Comparison of ENCODE assay signal across 10 mouse cellular contexts in genomic region chr19:10947219-10947618, GRCm38 (mm10). TPM values are rescaled to one million over a fixed set of nuclear protein-coding genes. Genes with fewer than 3 reads are reported as not detected.
DNase-seq lines count a peak whose midpoint lies in the region; ATAC-seq and TF ChIP-seq lines count a peak whose summit lies in the region.
"Had no signal": no experiment of that assay in that cellular context is flagged by ENCODE, and none has a peak within 500 bp of the region (broad histone marks: within the 10 kb centered on the region; RNA-seq: fewer than 3 reads in every experiment).

No protein-coding gene starts in this region.

- H3K9ac ChIP-seq in CH12.LX (ENCODE audit: insufficient read depth, low read depth) = peak overlapping the region; percentile 54

- peaks cover 31% of the 10 kb centered on the region for H3K79me2 ChIP-seq in CH12.LX (replicated peaks; ENCODE audit: control insufficient read depth, extremely low read depth, insufficient read depth, poor library complexity, severe bottlenecking)

- ATAC-seq in megakaryocyte, adult 5-6 weeks (ENCODE audit: poor library complexity, severe bottlenecking) = peak; percentile 51

- TF ChIP-seq RAD21 in CH12.LX (IDR thresholded peaks at IDR 0.05; ENCODE audit: low read depth, low read length) = no peak

- in situ Hi-C loops in CH12.LX (cut with MboI; ENCODE audit: low pct_ligation_motif_present, low pct_unique_long_range_greater_than_20kb, low sequenced_read_pairs) = no loop called here

- intact Hi-C loops in gastrocnemius, adult 2 months (cut with DNase I) = no loop called here

- H3K9me3 ChIP-seq in CH12.LX (replicated peaks; ENCODE audit: low read length) = no peaks in the 10 kb centered on the region
- no peaks in the 10 kb centered on the region for H3K9me3 ChIP-seq in hindbrain, embryonic 10.5 days

- TF ChIP-seq POLR2A in CH12.LX (IDR thresholded peaks at IDR 0.05; ENCODE audit: low read depth, low read length) = no peak

- dilution Hi-C loops in CH12.LX (cut with MboI; ENCODE audit: extremely low pct_ligation_motif_present, extremely low pct_unique_long_range_greater_than_20kb, low sequenced_read_pairs) = no loop called here

- H3K4me1 ChIP-seq in CH12.LX (ENCODE audit: control insufficient read depth in 1 of 2, insufficient read depth in 2 of 2) = peaks cover 21 to 50% of the 10 kb centered on the region in 2 experiments
- H3K4me1 ChIP-seq in hindbrain, embryonic 10.5 days (replicated peaks) = peaks cover 39% of the 10 kb centered on the region

- no peak overlapping the region for H3K27ac ChIP-seq in gastrocnemius, adult 2 months
- no peak overlapping the region for H3K27ac ChIP-seq in CH12.LX (ENCODE audit: insufficient read depth, low read depth)
- no peak overlapping the region for H3K27ac ChIP-seq in hindbrain, embryonic 10.5 days

- peaks cover 30 to 50% of the 10 kb centered on the region in 2 experiments for H3K36me3 ChIP-seq in CH12.LX (replicated peaks in 1 of 2; ENCODE audit: control insufficient read depth in 1 of 2, insufficient read depth in 1 of 2, low read length in 1 of 2)
- peaks cover 48% of the 10 kb centered on the region for H3K36me3 ChIP-seq in hindbrain, embryonic 10.5 days

- H3K4me2 ChIP-seq in CH12.LX (ENCODE audit: insufficient read depth, low read depth, poor library complexity, severe bottlenecking) = peak overlapping the region; percentile 95

- H3K27me3 ChIP-seq in CH12.LX (replicated peaks) = peaks cover 15% of the 10 kb centered on the region
- H3K27me3 ChIP-seq in hindbrain, embryonic 10.5 days (ENCODE audit: insufficient read depth, poor library complexity, severe bottlenecking) = no peaks in the 10 kb centered on the region

- DNase-seq in gastrocnemius, adult 2 months = no peak
- no peak for DNase-seq in gastrocnemius, adult 8-10 months (ENCODE audit: low spot score in 2 of 2)
- no peak for DNase-seq in CH12.LX (ENCODE audit: extremely low read depth)
- no peak for DNase-seq in hindbrain, embryonic 10.5 days (ENCODE audit: low spot score)
- no peak for DNase-seq in thymus, adult 18-20 months
- no peak for DNase-seq in frontal cortex, postnatal 36 days (ENCODE audit: low spot score in 2 of 2)
- DNase-seq in cerebellum, adult 8-10 months = no peak
- DNase-seq: thymus, adult 2 months had no signal

- no peak for TF ChIP-seq CTCF in gastrocnemius, adult 2 months (IDR thresholded peaks at IDR 0.05)
- TF ChIP-seq CTCF in CH12.LX (conservative IDR thresholded peaks at IDR 0.05 in 1 of 2, IDR thresholded peaks at IDR 0.05 in 1 of 2; ENCODE audit: low read depth in 2 of 2, low read length in 2 of 2) = no peak

- peak overlapping the region; percentile 92 for H3K4me3 ChIP-seq in gastrocnemius, adult 2 months
- peak overlapping the region; percentile 76 to 91 (median 85) for H3K4me3 ChIP-seq in CH12.LX (replicated peaks in 1 of 3; ENCODE audit: low read depth in 2 of 3, low read length in 2 of 3, poor library complexity in 1 of 3)
- H3K4me3 ChIP-seq in hindbrain, embryonic 10.5 days = peak overlapping the region; percentile 98

- TF ChIP-seq EP300 in CH12.LX (IDR thresholded peaks at IDR 0.05; ENCODE audit: low read length) = no peak

- 90% methylated on average over 5 of the region's 5 CpGs for WGBS in hindbrain, embryonic 10.5 days

TF ChIP-seq in CH12.LX, 34 proteins besides CTCF, POLR2A, EP300 and RAD21:
- TF ChIP-seq ZKSCAN1 (IDR thresholded peaks at IDR 0.05; ENCODE audit: borderline replicate concordance, low read depth, low read length) = no peak
- no peak for TF ChIP-seq MXI1 (IDR thresholded peaks at IDR 0.05; ENCODE audit: low read depth, low read length)
- TF ChIP-seq UBTF (IDR thresholded peaks at IDR 0.05; ENCODE audit: low read depth, low read length) = no peak
- TF ChIP-seq TCF12 (IDR thresholded peaks at IDR 0.05; ENCODE audit: low read depth, low read length) = no peak
- no peak for TF ChIP-seq USF1 (IDR thresholded peaks at IDR 0.05; ENCODE audit: low read depth, low read length)
- no peak for TF ChIP-seq ZC3H11A (IDR thresholded peaks at IDR 0.05; ENCODE audit: low read depth, low read length)
- no peak for TF ChIP-seq KAT2A (IDR thresholded peaks at IDR 0.05; ENCODE audit: insufficient replicate concordance, low read length)
- no peak for TF ChIP-seq ETS1 (conservative IDR thresholded peaks at IDR 0.05; ENCODE audit: low read depth, low read length)
TF ChIP-seq in CH12.LX: peak in this region for 0.

RNA-seq across cellular contexts. Expression of gene Ccdc86, which starts 1.8 kb away (rescaled TPM):
- total RNA-seq in gastrocnemius, adult 2 months (2021) = 10 to 100 TPM; 13.2 to 16.5 TPM
- 10 to 100 TPM; 13.4 to 14.5 (median 13.9) TPM for total RNA-seq in gastrocnemius, adult 8-10 months (2022)
- 10.8 and 18.6 TPM in 2 replicates for total RNA-seq in CH12.LX (2012; rRNA removed)
- 8.5 and 9.5 TPM in 2 replicates for total RNA-seq in CH12.LX (2014; rRNA removed)
- polyA plus RNA-seq in CH12.LX (2012; ENCODE audit: insufficient read length, low read depth) = 36.8 and 44.8 TPM in 2 replicates
- 31.7 and 38.5 TPM in 2 replicates for polyA plus RNA-seq in hindbrain, embryonic 10.5 days (2016; fragmentation: Nextera tagmentation; extraction: Ambion mirVana)
- 11.1 and 11.3 TPM in 2 replicates for total RNA-seq in megakaryocyte, adult 5-6 weeks (2015)
- total RNA-seq in megakaryocyte, adult 5-6 weeks (2017) = 10.8 and 16.7 TPM in 2 replicates

RNA-seq across cellular contexts. Expression of gene Ptgdr2, which starts 10.3 kb away (rescaled TPM):
- not detected for total RNA-seq in gastrocnemius, adult 2 months (2021)
- not detected for total RNA-seq in gastrocnemius, adult 8-10 months (2022)
- total RNA-seq in CH12.LX (2012; rRNA removed) (0.13 and 0.17 TPM in 2 replicates), CH12.LX (2014; rRNA removed) (not detected in 2 replicates)
- not detected in 2 replicates for polyA plus RNA-seq in CH12.LX (2012; ENCODE audit: insufficient read length, low read depth)
- polyA plus RNA-seq in hindbrain, embryonic 10.5 days (2016; fragmentation: Nextera tagmentation; extraction: Ambion mirVana) = not detected in 2 replicates
- 0.21 TPM in 1 of 2 replicates, not detected in the other for total RNA-seq in megakaryocyte, adult 5-6 weeks (2015)
- 0.07 and 0.20 TPM in 2 replicates for total RNA-seq in megakaryocyte, adult 5-6 weeks (2017)

RNA-seq across cellular contexts. Expression of gene Zp1, which starts 26.8 kb away (rescaled TPM):
- not detected for total RNA-seq in gastrocnemius, adult 2 months (2021)
- total RNA-seq in gastrocnemius, adult 8-10 months (2022) = not detected
- total RNA-seq in CH12.LX (2012; rRNA removed) = not detected in 2 replicates
- 0.26 TPM in 1 of 2 replicates, not detected in the other for total RNA-seq in CH12.LX (2014; rRNA removed)
- not detected in 2 replicates for polyA plus RNA-seq in CH12.LX (2012; ENCODE audit: insufficient read length, low read depth)
- polyA plus RNA-seq in hindbrain, embryonic 10.5 days (2016; fragmentation: Nextera tagmentation; extraction: Ambion mirVana) = 0.08 TPM in 1 of 2 replicates, not detected in the other
- not detected in 2 replicates for total RNA-seq in megakaryocyte, adult 5-6 weeks (2015)
- total RNA-seq in megakaryocyte, adult 5-6 weeks (2017) = not detected in 2 replicates
- total RNA-seq: layer of hippocampus, adult 18-20 months had no signal

RNA-seq across cellular contexts. Expression of gene Ms4a10, which starts 27.3 kb away (rescaled TPM):
- not detected for total RNA-seq in gastrocnemius, adult 2 months (2021)
- not detected for total RNA-seq in gastrocnemius, adult 8-10 months (2022)
- total RNA-seq in CH12.LX (2012; rRNA removed) (not detected in 2 replicates), CH12.LX (2014; rRNA removed) (not detected in 2 replicates)
- polyA plus RNA-seq in CH12.LX (2012; ENCODE audit: insufficient read length, low read depth) = not detected in 2 replicates
- not detected in 2 replicates for polyA plus RNA-seq in hindbrain, embryonic 10.5 days (2016; fragmentation: Nextera tagmentation; extraction: Ambion mirVana)
- not detected in 2 replicates for total RNA-seq in megakaryocyte, adult 5-6 weeks (2015)
- not detected in 2 replicates for total RNA-seq in megakaryocyte, adult 5-6 weeks (2017)
- total RNA-seq: layer of hippocampus, adult 18-20 months had no signal

RNA-seq across cellular contexts. Expression of gene Ms4a15, which starts 45.8 kb away (rescaled TPM):
- total RNA-seq in gastrocnemius, adult 2 months (2021) = not detected
- not detected for total RNA-seq in gastrocnemius, adult 8-10 months (2022)
- total RNA-seq in CH12.LX (2012; rRNA removed) = not detected in 2 replicates
- total RNA-seq in CH12.LX (2014; rRNA removed) = not detected in 2 replicates
- polyA plus RNA-seq in CH12.LX (2012; ENCODE audit: insufficient read length, low read depth) = 0.37 TPM in 1 of 2 replicates, not detected in the other
- not detected in 2 replicates for polyA plus RNA-seq in hindbrain, embryonic 10.5 days (2016; fragmentation: Nextera tagmentation; extraction: Ambion mirVana)
- total RNA-seq in megakaryocyte, adult 5-6 weeks (2015) = not detected in 2 replicates
- total RNA-seq in megakaryocyte, adult 5-6 weeks (2017) = not detected in 2 replicates
- total RNA-seq: layer of hippocampus, adult 18-20 months had no signal
- polyA plus RNA-seq: thymus, adult 2 months had no signal
